Mouse (Mus musculus) lung, postnatal 0 days (tissue): ENCODE data around the gene Prkcd.

ENCODE experiments used
- CTCF ChIP-seq: IDR thresholded peaks from 2 replicates; pipeline ENCODE4 v1.5.1; 2016; ENCODE audit warnings: antibody characterized with exemption, mild to moderate bottlenecking
- EP300 ChIP-seq: IDR thresholded peaks from 2 replicates; pipeline ENCODE4 v1.6.1; 2016; ENCODE audit warnings: antibody characterized with exemption, mild to moderate bottlenecking, control low read depth

DNA sequence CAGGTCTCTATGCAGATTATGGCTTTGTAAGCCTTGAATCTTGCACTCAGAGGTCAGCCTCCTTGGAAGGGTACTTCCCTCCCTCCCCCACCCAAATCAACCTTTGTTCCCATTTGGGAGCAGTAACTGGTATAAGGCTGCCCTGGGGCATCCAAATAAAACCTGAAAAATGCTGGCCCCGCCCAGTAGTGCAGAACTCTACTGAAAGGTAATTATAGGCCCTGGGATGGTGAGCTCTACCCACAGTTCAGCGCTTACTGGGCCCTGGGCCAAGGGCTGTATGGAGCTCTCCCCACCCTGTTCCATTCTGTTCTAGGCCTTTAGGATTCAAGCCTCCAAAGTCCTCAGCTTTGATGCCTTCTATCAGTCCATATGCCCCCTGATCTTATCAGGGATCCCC lies 11.1 kb upstream of the Prkcd start:
- no peak for TF ChIP-seq CTCF
- TF ChIP-seq EP300, result no peak
